Mouse (Mus musculus): ENCODE measurements around the gene Ormdl3. TPM values are rescaled to one million over a fixed set of nuclear protein-coding genes. Genes with fewer than 3 reads are reported as not detected.
"Not testable (repeated sequence)": the region's sequence is repeated elsewhere in the genome, so short reads cannot be mapped to it uniquely, and the experiment has no call there.

Gene Ormdl3
- polyA plus RNA-seq, 1 experiment, result 20.0 TPM

GRCm38 (mm10) chr11:98620791-98621190, 33.6 kb upstream of the Ormdl3 start:
- Histone ChIP-seq H3K36me3 (ENCODE audit: control insufficient read depth, insufficient read depth, low read length, poor library complexity, severe bottlenecking) (no peaks in the 10 kb centered on the region), H3K9me3 (replicated peaks; ENCODE audit: control insufficient read depth, insufficient read depth, low read length, poor library complexity, severe bottlenecking) (peaks cover 20% of the 10 kb centered on the region), H3K4me1 (ENCODE audit: control insufficient read depth, insufficient read depth, low read length) (no peaks in the 10 kb centered on the region), H3K4me3 (ENCODE audit: low read depth, low read length) (no peak overlapping the region), H3K27me3 (ENCODE audit: control insufficient read depth, insufficient read depth, low read length, poor library complexity, severe bottlenecking) (no peaks in the 10 kb centered on the region), H3K9ac (ENCODE audit: low read depth, poor library complexity, severe bottlenecking) (no peak overlapping the region), H3K27ac (ENCODE audit: insufficient read depth, low read length) (no peak overlapping the region)
- TF ChIP-seq CTCF (IDR thresholded peaks at IDR 0.05; ENCODE audit: low read depth, low read length) (no peak), EP300 (IDR thresholded peaks at IDR 0.05; ENCODE audit: insufficient read depth, low read depth, low read length) (no peak), POLR2A (IDR thresholded peaks at IDR 0.05; ENCODE audit: insufficient read depth, low read length) (no peak)

DNA sequence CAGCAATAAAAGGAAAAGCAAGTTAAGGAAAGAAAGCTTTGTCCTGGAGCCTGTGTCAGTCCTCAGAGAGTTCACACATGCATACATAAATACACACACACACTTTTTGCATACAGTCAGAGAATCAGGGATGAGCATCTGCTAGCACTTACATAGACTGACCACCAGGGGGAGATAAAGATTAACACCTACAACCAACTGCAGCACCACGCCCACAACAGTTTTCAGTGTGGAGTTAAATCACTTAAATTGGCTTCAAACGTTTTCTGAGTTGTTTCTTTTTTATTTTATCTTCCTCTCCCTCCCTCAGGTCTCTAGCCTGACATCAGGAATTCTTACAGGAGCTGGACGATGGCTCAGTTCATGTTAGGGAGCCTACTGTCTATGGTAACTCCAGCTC, 19.6 kb upstream of the Ormdl3 start:
- H3K4me1 ChIP-seq (ENCODE audit: control insufficient read depth, insufficient read depth, low read length), result no peaks in the 10 kb centered on the region
- H3K4me3 ChIP-seq (ENCODE audit: low read depth, low read length), result no peak overlapping the region
- H3K27ac ChIP-seq (ENCODE audit: insufficient read depth, low read length), result no peak overlapping the region
- no peak for TF ChIP-seq POLR2A (IDR thresholded peaks at IDR 0.05; ENCODE audit: insufficient read depth, low read length)
- H3K36me3 ChIP-seq (ENCODE audit: control insufficient read depth, insufficient read depth, low read length, poor library complexity, severe bottlenecking), result no peaks in the 10 kb centered on the region
- H3K9ac ChIP-seq (ENCODE audit: low read depth, poor library complexity, severe bottlenecking), result no peak overlapping the region
- H3K27me3 ChIP-seq (ENCODE audit: control insufficient read depth, insufficient read depth, low read length, poor library complexity, severe bottlenecking), result no peaks in the 10 kb centered on the region
- no peaks in the 10 kb centered on the region for H3K9me3 ChIP-seq (replicated peaks; ENCODE audit: control insufficient read depth, insufficient read depth, low read length, poor library complexity, severe bottlenecking)

DNA sequence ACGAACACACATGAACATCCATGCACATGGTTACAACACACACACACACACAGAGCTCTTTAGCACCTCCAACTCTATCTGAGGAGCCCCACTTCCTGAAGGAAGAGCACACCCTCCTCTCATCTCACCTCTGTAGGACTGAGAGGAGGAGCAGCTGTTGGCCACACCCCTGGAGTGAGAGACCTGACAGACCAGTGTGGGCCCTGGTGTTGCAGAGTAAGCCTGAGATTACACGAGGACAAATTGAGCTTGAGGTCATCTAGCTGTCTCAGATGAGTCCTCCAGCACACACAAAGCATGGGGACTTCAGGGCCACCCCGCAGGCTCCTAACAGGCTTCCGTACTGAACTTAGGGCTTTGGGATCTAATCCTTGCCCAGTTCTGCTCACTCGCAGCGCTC, 17.7 kb upstream of the Ormdl3 start:
- not testable (repeated sequence) for H3K4me1 ChIP-seq (ENCODE audit: control insufficient read depth, insufficient read depth, low read length); H3K27me3 ChIP-seq (ENCODE audit: control insufficient read depth, insufficient read depth, low read length, poor library complexity, severe bottlenecking)

DNA sequence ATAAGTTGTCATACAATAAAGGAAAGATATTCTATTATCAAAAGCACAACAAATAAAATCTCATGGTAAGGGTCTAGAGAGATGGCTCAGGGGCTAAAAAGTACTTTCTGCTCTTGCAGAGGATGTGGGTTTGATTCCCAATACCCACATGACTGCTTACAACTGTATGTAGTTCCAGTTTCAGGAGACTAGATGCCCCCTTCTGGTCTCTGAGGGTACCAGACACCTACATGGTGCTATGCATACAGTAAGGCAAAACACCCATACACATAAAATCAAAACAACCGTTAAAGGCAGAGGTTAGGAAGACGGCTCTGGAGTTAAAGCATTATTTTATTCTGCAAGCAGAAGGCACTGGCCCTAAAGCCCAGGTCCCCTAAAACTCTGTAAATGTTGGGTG, 16.8 kb upstream of the Ormdl3 start:
- no peaks in the 10 kb centered on the region for H3K4me1 ChIP-seq (ENCODE audit: control insufficient read depth, insufficient read depth, low read length)
- H3K27ac ChIP-seq (ENCODE audit: insufficient read depth, low read length), result no peak overlapping the region
- TF ChIP-seq POLR2A (IDR thresholded peaks at IDR 0.05; ENCODE audit: insufficient read depth, low read length) (no peak), EP300 (IDR thresholded peaks at IDR 0.05; ENCODE audit: insufficient read depth, low read depth, low read length) (no peak), CTCF (IDR thresholded peaks at IDR 0.05; ENCODE audit: low read depth, low read length) (no peak)
- no peaks in the 10 kb centered on the region for H3K36me3 ChIP-seq (ENCODE audit: control insufficient read depth, insufficient read depth, low read length, poor library complexity, severe bottlenecking)
- H3K9me3 ChIP-seq (replicated peaks; ENCODE audit: control insufficient read depth, insufficient read depth, low read length, poor library complexity, severe bottlenecking), result no peaks in the 10 kb centered on the region
- no peak overlapping the region for H3K4me3 ChIP-seq (ENCODE audit: low read depth, low read length)
- no peak overlapping the region for H3K9ac ChIP-seq (ENCODE audit: low read depth, poor library complexity, severe bottlenecking)
- H3K27me3 ChIP-seq (ENCODE audit: control insufficient read depth, insufficient read depth, low read length, poor library complexity, severe bottlenecking), result no peaks in the 10 kb centered on the region

More for the DNA sequence above, 17.7 kb upstream of the Ormdl3 start:
- H3K9me3 ChIP-seq (replicated peaks; ENCODE audit: control insufficient read depth, insufficient read depth, low read length, poor library complexity, severe bottlenecking); H3K36me3 ChIP-seq (ENCODE audit: control insufficient read depth, insufficient read depth, low read length, poor library complexity, severe bottlenecking); H3K27ac ChIP-seq (ENCODE audit: insufficient read depth, low read length); H3K4me3 ChIP-seq (ENCODE audit: low read depth, low read length); H3K9ac ChIP-seq (ENCODE audit: low read depth, poor library complexity, severe bottlenecking): not testable (repeated sequence)

GRCm38 (mm10) chr11:98602090-98602690, 15.0 kb upstream of the Ormdl3 start:
- no peaks in the 10 kb centered on the region for H3K36me3 ChIP-seq (ENCODE audit: control insufficient read depth, insufficient read depth, low read length, poor library complexity, severe bottlenecking)
- no peaks in the 10 kb centered on the region for H3K4me1 ChIP-seq (ENCODE audit: control insufficient read depth, insufficient read depth, low read length)
- peak overlapping the region; percentile 47 for H3K4me3 ChIP-seq (ENCODE audit: low read depth, low read length)
- no peak overlapping the region for H3K27ac ChIP-seq (ENCODE audit: insufficient read depth, low read length)
- H3K9ac ChIP-seq (ENCODE audit: low read depth, poor library complexity, severe bottlenecking), result no peak overlapping the region
- TF ChIP-seq EP300 (IDR thresholded peaks at IDR 0.05; ENCODE audit: insufficient read depth, low read depth, low read length) (no peak), POLR2A (IDR thresholded peaks at IDR 0.05; ENCODE audit: insufficient read depth, low read length) (no peak), CTCF (IDR thresholded peaks at IDR 0.05; ENCODE audit: low read depth, low read length) (no peak)
- no peaks in the 10 kb centered on the region for H3K9me3 ChIP-seq (replicated peaks; ENCODE audit: control insufficient read depth, insufficient read depth, low read length, poor library complexity, severe bottlenecking)
- H3K27me3 ChIP-seq (ENCODE audit: control insufficient read depth, insufficient read depth, low read length, poor library complexity, severe bottlenecking), result no peaks in the 10 kb centered on the region

GRCm38 (mm10) chr11:98599291-98599690, 12.1 kb upstream of the Ormdl3 start:
- H3K27me3 ChIP-seq (ENCODE audit: control insufficient read depth, insufficient read depth, low read length, poor library complexity, severe bottlenecking), result no peaks in the 10 kb centered on the region
- peak overlapping the region; percentile 6; the same call in 1 of the 2 replicates for H3K4me3 ChIP-seq (ENCODE audit: low read depth, low read length)
- H3K9ac ChIP-seq (ENCODE audit: low read depth, poor library complexity, severe bottlenecking), result no peak overlapping the region
- no peak overlapping the region for H3K27ac ChIP-seq (ENCODE audit: insufficient read depth, low read length)
- H3K4me1 ChIP-seq (ENCODE audit: control insufficient read depth, insufficient read depth, low read length), result no peaks in the 10 kb centered on the region
- no peaks in the 10 kb centered on the region for H3K36me3 ChIP-seq (ENCODE audit: control insufficient read depth, insufficient read depth, low read length, poor library complexity, severe bottlenecking)
- no peak for TF ChIP-seq EP300 (IDR thresholded peaks at IDR 0.05; ENCODE audit: insufficient read depth, low read depth, low read length)
- TF ChIP-seq CTCF (IDR thresholded peaks at IDR 0.05; ENCODE audit: low read depth, low read length), result no peak
- TF ChIP-seq POLR2A (IDR thresholded peaks at IDR 0.05; ENCODE audit: insufficient read depth, low read length), result no peak
- H3K9me3 ChIP-seq (replicated peaks; ENCODE audit: control insufficient read depth, insufficient read depth, low read length, poor library complexity, severe bottlenecking), result no peaks in the 10 kb centered on the region
